Mouse (Mus musculus) cerebellum, adult (tissue): ENCODE measurements around the gene Cbln3.

Experiments
- ATAC-seq: cut with Nextera tagmentation; 2 replicates; pipeline ENCODE4 v1.9.2; 2017; ENCODE audit warnings: mild to moderate bottlenecking, moderate library complexity, mixed read lengths; ENCODE audit not compliant: insufficient number of reproducible peaks, low FRiP score, low TSS enrichment

Cbln3 gene

GRCm38 (mm10) chr14:55853621-55854285 is 30.4 kb downstream of the Cbln3 start, which contains the start of gene Nynrin:
Gene Nynrin (plus strand): TSS chr14:55854010.
- ATAC-seq, result no peak

DNA sequence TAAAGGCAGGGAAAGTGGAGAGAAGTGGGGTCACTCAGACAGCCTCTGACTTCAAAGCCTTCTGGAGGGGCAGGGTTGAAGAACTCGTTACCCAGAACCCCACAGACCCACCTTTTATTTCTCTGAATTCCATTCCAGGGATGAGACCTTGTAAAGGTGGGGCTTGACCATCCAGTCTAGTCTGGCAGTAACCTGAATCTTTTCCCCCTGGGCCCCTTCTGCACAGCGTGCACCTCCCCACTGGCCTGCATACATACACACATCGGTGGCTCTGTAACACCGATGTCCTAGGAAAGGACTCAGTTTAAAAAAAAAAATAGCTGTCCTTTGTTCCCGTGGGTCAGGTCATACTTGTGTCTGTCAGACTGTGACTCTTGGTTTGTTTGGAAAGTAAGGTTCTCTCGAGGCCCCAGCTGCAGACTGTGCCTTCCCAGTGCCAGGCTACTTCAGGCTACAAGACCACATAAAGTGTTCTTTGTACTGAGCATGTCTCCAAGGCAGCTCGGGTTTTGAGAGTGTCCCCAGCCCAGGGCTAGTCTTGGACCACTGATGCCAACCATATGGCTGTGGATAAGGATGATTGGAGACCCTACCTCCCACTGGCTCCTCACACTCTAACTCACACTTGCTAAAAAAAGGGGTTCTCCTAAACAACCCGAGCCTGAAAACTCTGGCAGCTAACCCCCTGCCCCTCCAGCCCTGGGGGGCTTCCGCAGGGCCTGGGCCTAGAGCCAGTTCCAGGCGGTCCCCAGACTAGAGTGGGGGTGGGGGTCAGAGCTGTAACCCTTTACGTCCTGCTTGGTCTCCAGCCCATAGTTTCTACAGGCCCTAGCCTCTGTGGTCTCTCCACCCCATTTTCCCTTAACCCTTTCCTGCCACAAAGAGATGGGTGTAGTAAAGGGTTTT is 31.3 kb downstream of the Cbln3 start:
- no peak for ATAC-seq

DNA sequence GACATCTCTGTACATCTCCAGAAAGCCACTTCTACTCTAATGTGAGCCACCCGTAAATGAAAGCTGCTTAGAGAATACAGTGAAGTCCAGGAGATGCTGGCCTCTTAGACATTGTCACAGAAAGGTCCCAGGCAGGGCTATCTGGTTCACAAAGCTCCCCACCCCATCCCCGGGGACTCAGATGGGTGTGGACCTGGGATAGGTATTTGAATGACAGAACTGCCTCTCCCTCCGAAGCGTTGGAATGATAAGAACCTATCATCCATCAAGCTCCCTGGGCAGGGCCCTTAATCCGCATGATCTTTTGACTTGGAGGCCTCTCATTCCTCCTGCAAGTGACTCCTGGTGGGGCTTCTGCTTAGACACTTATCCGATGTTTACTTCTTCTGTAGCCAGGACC is 33.3 kb downstream of the Cbln3 start:
- ATAC-seq, result no peak

DNA sequence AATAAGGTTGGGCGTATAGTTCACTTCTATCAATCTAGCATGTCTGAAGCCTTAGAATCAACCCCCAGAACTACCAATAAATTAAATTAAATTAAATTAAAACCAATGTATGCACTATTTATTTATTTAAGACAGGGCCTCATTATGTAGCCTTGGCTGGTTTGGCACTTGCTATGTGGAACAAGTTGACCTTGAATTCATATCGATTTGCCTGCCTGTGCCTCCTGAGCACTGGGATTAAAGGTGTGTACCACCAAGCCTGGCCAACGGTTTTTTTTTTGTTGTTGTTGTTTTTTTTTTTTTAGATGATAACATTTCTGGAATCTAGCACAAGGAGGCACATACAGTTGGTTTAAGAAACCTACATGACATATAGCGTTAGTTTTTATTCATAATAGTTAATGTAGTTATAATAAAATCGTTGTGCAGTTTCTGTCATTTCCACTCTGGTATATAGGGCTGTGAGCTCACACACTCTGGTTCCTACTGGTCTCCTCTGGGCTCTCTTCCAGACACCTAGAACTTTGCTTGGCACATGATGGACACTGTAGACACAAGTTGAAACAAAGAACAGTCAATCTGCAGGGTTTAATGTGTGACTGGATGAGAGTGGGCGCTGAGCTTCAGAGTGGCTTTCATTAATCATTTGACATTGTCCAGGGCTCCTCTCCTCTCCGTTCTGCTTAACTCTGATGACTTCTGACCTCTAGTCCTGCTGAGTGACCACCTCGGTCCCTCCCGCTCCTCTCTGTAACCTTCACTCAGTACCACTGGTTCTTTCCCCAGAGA is 38.5 kb downstream of the Cbln3 start:
- ATAC-seq, result no peak

- ATAC-seq, result no peak
These were observed 41.4 kb downstream of the Cbln3 start for GRCm38 (mm10) chr14:55842794-55843193.

DNA sequence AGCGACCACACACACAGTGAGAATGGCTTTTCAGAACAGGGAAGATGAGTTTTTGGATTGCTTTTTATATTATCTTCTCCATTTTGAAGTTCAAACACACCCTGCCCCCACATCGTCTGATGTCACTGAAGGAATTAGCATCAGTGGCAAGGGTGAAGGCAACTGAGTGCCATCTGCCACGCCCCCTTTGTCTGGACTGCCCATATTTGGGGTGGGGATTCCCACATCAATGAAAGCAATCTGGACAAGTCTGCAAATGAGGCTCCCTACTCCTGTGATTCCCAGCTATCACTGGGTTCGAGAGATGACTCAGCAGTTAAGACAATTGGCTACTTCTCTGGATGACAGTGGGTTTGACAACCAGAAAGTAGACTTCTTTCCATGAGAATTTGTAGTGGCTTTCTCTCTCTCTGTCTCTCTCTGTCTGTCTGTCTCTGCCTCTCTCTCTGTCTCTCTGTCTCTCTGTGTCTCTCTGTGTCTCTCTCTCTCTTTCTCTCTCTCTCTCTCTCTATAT is 43.3 kb downstream of the Cbln3 start:
- no peak for ATAC-seq

DNA sequence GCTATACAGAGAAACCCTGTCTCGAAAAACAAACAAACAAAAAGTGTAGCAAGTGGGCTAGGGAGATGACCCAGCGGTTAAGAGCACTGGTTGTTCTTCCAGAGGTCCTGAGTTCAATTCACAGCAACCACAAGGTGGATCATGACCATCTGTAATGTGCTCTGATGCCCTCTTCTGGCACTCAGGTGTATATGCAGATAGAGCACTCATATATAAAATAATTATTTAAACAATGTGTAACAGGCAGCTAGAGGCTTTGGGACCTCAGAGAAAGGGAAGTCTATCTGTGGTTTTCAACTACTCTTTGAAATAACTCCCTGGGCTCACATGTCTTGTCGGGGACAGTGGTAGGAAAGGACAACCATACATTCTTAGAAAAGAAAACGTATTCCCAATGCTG is 45.5 kb downstream of the Cbln3 start:
- no peak for ATAC-seq

DNA sequence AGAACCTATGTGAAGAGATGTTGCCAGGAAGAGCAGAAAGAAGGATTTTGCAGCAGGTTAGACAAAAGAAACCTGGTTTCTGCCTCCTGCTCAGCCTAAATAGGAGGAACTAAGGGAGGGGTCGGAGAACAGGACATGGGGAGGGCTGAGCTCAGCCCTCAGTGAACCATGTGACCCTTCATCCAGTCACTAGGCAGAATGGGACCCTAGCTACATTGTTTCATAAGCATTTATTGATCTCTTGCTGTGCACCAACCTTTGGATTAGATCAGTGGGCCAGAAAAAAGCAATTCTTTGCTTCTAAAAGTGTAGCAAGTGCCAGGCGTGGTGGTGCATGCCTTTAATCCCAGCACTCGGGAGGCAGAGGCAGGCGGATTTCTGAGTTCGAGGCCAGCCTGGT is 45.9 kb downstream of the Cbln3 start:
- no peak for ATAC-seq

DNA sequence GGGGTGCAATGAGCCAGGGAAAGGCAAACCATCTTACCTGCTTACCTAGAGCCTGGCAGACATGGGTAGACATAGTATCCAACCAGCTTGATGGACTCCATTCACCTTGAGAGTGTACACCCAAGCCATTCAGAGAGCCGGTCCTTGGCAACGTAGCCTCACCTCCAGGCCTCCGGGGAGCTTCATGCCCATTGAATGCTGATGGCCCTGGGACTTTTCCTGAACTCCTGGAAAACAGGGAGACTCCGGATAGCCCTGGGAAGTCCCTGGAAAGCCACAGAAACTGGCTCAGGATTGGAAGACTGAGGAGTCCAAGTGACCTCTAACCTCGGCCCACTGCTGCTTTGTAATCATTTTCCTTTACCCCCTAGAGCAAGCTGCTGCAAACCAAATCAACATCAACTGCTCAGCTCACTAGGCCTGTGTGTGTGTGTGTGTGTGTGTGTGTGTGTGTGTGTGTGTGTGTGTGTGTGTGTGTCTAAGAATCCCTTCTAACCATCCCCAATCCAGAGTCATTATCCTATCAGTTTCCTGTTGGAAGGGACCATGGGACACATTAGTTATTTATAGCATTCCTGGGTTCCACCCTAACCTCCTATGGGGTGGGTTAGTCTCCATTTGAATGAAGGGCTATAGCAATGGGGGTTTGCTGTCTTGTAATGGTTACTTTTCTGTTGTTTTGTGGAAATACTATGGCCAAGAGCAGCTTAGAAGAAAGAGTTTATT is 49.2 kb downstream of the Cbln3 start:
- ATAC-seq, result no peak

DNA sequence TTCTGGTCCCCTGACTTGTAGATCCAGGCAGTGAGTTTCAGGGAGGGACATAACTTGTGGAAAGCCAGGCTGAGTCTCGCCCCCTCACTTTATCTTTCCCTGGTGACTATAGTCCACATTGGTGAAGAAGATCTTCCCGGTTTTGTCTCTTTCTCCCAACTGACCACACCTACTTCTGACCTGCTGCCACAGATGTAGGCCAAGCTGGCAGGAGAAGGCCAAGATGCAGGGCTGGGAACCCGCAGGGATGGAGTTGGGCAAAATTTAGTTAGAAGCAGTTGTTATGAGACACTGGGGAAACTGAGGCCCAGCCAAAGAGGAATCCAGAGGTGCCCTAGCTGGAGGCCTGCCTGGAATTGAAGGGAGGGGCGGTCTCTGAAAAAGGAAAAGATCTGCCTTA is 51.1 kb downstream of the Cbln3 start:
- no peak for ATAC-seq

- no peak for ATAC-seq
These were observed 53.9 kb downstream of the Cbln3 start for GRCm38 (mm10) chr14:55830331-55830730.

GRCm38 (mm10) chr14:55829854-55830253 is 54.3 kb downstream of the Cbln3 start:
- ATAC-seq, result no peak
